Mouse (Mus musculus): ENCODE data around the gene Pdlim5. TPM values are rescaled to one million over a fixed set of nuclear protein-coding genes. Genes with fewer than 3 reads are reported as not detected.

The Pdlim5 gene
- total RNA-seq, 2 experiments from 2014 or later: 18.9 to 20.4 TPM

GRCm38 (mm10) chr3:142293561-142293960 is 101.9 kb downstream of the Pdlim5 start:
- no peak for DNase-seq (ENCODE audit: low spot score in 2 of 2)
- intact Hi-C loops (cut with DNase I): no loop called here

GRCm38 (mm10) chr3:142282706-142283105 is 112.8 kb downstream of the Pdlim5 start:
- intact Hi-C loops (cut with DNase I): loop anchor here (5.0 kb wide), 1 partner anchor 195 kb away; no protein-coding TSS in a partner anchor
- DNase-seq (ENCODE audit: low spot score in 2 of 2): peak; percentile 79 to 86

- intact Hi-C loops (cut with DNase I): loop anchor here (5.0 kb wide), 1 partner anchor 196 kb away; no protein-coding TSS in a partner anchor
- no peak for DNase-seq (ENCODE audit: low spot score in 2 of 2)
Measured at GRCm38 (mm10) chr3:142281656-142282055, 113.8 kb downstream of the Pdlim5 start.

- intact Hi-C loops (cut with DNase I): loop anchor here (5.0 kb wide), 1 partner anchor 196 kb away; no protein-coding TSS in a partner anchor
- no peak for DNase-seq (ENCODE audit: low spot score in 2 of 2)
Measured at GRCm38 (mm10) chr3:142281093-142281445, 114.4 kb downstream of the Pdlim5 start.

GRCm38 (mm10) chr3:142280366-142281092 is 115.0 kb downstream of the Pdlim5 start:
- no peak for DNase-seq (ENCODE audit: low spot score in 2 of 2)
- intact Hi-C loops (cut with DNase I): loop anchor here (5.0 kb wide), 1 partner anchor 197 kb away; no protein-coding TSS in a partner anchor

GRCm38 (mm10) chr3:142279011-142279410 is 116.5 kb downstream of the Pdlim5 start:
- intact Hi-C loops (cut with DNase I): no loop called here
- DNase-seq (ENCODE audit: low spot score in 2 of 2): no peak

- DNase-seq (ENCODE audit: low spot score in 2 of 2): no peak
- intact Hi-C loops (cut with DNase I): loop anchor here (1.0 kb wide), 1 partner anchor 414 kb away; no protein-coding TSS in a partner anchor
Measured at GRCm38 (mm10) chr3:142276506-142276905, 119.0 kb downstream of the Pdlim5 start.

- peak in 1 of 2 experiments; percentile 30 for DNase-seq (ENCODE audit: low spot score in 2 of 2)
Measured at GRCm38 (mm10) chr3:142274993-142275392, 120.5 kb downstream of the Pdlim5 start.

GRCm38 (mm10) chr3:142274451-142274850 is 121.0 kb downstream of the Pdlim5 start:
- intact Hi-C loops (cut with DNase I): no loop called here
- no peak for DNase-seq (ENCODE audit: low spot score in 2 of 2)

More at GRCm38 (mm10) chr3:142274993-142275392, 120.5 kb downstream of the Pdlim5 start:
- intact Hi-C loops (cut with DNase I): no loop called here

- no peak for DNase-seq (ENCODE audit: low spot score in 2 of 2)
- intact Hi-C loops (cut with DNase I): loop anchor here (1.0 kb wide), 1 partner anchor 386 kb away; no protein-coding TSS in a partner anchor
Measured at GRCm38 (mm10) chr3:142273265-142273664, 122.2 kb downstream of the Pdlim5 start.

- DNase-seq (ENCODE audit: low spot score in 2 of 2): no peak
- intact Hi-C loops (cut with DNase I): no loop called here
Measured at GRCm38 (mm10) chr3:142256371-142256770, 139.1 kb downstream of the Pdlim5 start.

GRCm38 (mm10) chr3:142252086-142252485 is 143.4 kb downstream of the Pdlim5 start:
- DNase-seq (ENCODE audit: low spot score in 2 of 2): no peak
- intact Hi-C loops (cut with DNase I): no loop called here

GRCm38 (mm10) chr3:142249458-142249857 is 146.0 kb downstream of the Pdlim5 start:
- DNase-seq (ENCODE audit: low spot score in 2 of 2): no peak
- intact Hi-C loops (cut with DNase I): no loop called here

GRCm38 (mm10) chr3:142243263-142243662 is 152.2 kb downstream of the Pdlim5 start:
- DNase-seq (ENCODE audit: low spot score in 2 of 2): no peak
- intact Hi-C loops (cut with DNase I): no loop called here

GRCm38 (mm10) chr3:142239298-142239697 is 156.2 kb downstream of the Pdlim5 start:
- DNase-seq (ENCODE audit: low spot score in 2 of 2): no peak
- intact Hi-C loops (cut with DNase I): no loop called here

GRCm38 (mm10) chr3:142238260-142239046 is 157.0 kb downstream of the Pdlim5 start:
- no peak for DNase-seq (ENCODE audit: low spot score in 2 of 2)
- intact Hi-C loops (cut with DNase I): no loop called here

- intact Hi-C loops (cut with DNase I): no loop called here
Measured at GRCm38 (mm10) chr3:142237621-142238020, 157.9 kb downstream of the Pdlim5 start.

GRCm38 (mm10) chr3:142233606-142234465 is 161.7 kb downstream of the Pdlim5 start:
- intact Hi-C loops (cut with DNase I): no loop called here
- DNase-seq (ENCODE audit: low spot score in 2 of 2): no peak

More at GRCm38 (mm10) chr3:142237621-142238020, 157.9 kb downstream of the Pdlim5 start:
- no peak for DNase-seq (ENCODE audit: low spot score in 2 of 2)

GRCm38 (mm10) chr3:142228665-142229064 is 166.8 kb downstream of the Pdlim5 start:
- DNase-seq (ENCODE audit: low spot score in 2 of 2): no peak
- intact Hi-C loops (cut with DNase I): no loop called here

Data from left cerebral cortex, postnatal 14 days (tissue).